Mouse (Mus musculus) midbrain, postnatal 0 days (tissue): ENCODE results near the gene Caml. TPM values are rescaled to one million over a fixed set of nuclear protein-coding genes. Genes with fewer than 3 reads are reported as not detected.
"Not testable (repeated sequence)": the region's sequence is repeated elsewhere in the genome, so short reads cannot be mapped to it uniquely, and the experiment has no call there.

Experiments
- ATAC-seq: fragments of 200-750 bp; cut with Nextera tagmentation; 2 replicates; pipeline ENCODE4 v1.8.0; 2017; ENCODE audit warnings: moderate number of reproducible peaks, mild to moderate bottlenecking, moderate TSS enrichment, moderate library complexity; ENCODE audit not compliant: low FRiP score
- DNase-seq: peaks from one replicate; pipeline ENCODE4 v3.0.0-alpha.2; 2015; ENCODE audit warnings: low spot score
- H3K27ac ChIP-seq: fragments of 300-500 bp; sonication (generic); 2 replicates; pipeline ENCODE4 v1.5.1; 2014; ENCODE audit warnings: low read depth, mild to moderate bottlenecking, low read length, mixed read lengths
- H3K27me3 ChIP-seq: fragments of 300-500 bp; sonication (generic); 2 replicates; pipeline ENCODE4 v1.6.1; 2014; ENCODE audit warnings: low read length, control low read depth, mixed read lengths; ENCODE audit not compliant: insufficient read depth
- H3K36me3 ChIP-seq: fragments of 300-500 bp; sonication (generic); 2 replicates; pipeline ENCODE4 v1.6.1; 2014; ENCODE audit warnings: low read length, control low read depth, mixed read lengths; ENCODE audit not compliant: insufficient read depth
- H3K4me1 ChIP-seq: fragments of 300-500 bp; sonication (generic); 2 replicates; pipeline ENCODE4 v1.6.1; 2014; ENCODE audit warnings: mild to moderate bottlenecking, control low read depth, antibody characterized with exemption, low read length, mixed read lengths; ENCODE audit not compliant: insufficient read depth
- H3K4me2 ChIP-seq: fragments of 300-500 bp; sonication (generic); 2 replicates; pipeline ENCODE4 v1.6.1; 2014; ENCODE audit warnings: low read depth, mild to moderate bottlenecking, low read length, mixed read lengths; ENCODE audit not compliant: poor library complexity, severe bottlenecking
- H3K4me3 ChIP-seq: fragments of 300-500 bp; sonication (generic); 2 replicates; pipeline ENCODE4 v1.5.1; 2014; ENCODE audit warnings: low read depth, mild to moderate bottlenecking, low read length, moderate library complexity
- H3K9ac ChIP-seq: fragments of 300-500 bp; sonication (generic); replicated peaks from 2 replicates; pipeline ENCODE4 v1.6.1; 2014; ENCODE audit warnings: mild to moderate bottlenecking, low read length, moderate library complexity, mixed read lengths; ENCODE audit not compliant: poor library complexity, severe bottlenecking
- H3K9me3 ChIP-seq: fragments of 300-500 bp; sonication (generic); 2 replicates; pipeline ENCODE4 v1.6.1; 2016; ENCODE audit warnings: low read length, control low read depth
- CTCF ChIP-seq: IDR thresholded peaks from 2 replicates; pipeline ENCODE4 v1.5.1; 2016; ENCODE audit warnings: antibody characterized with exemption, mild to moderate bottlenecking
- WGBS: fragments of 180-500 bp; shearing (Covaris S2); extraction: QIAGEN DNeasy Blood & Tissue Kit; methylation state at CpG from one replicate; pipeline ENCODE4 v1.1.7; 2014; 5-methylcytosine and 5-hydroxymethylcytosine counted together
- polyA plus RNA-seq: library from polyadenylated mRNA; unstranded; fragments of >200 nt; fragmentation: Nextera tagmentation; extraction: Ambion mirVana; gene quantifications from 2 replicates; pipeline ENCODE4 v1.2.1, GENCODE M21; 2015
- total RNA-seq: library from RNA; depleted of rRNA; stranded (reverse); fragments of >200 nt; gene quantifications from 2 replicates; pipeline ENCODE4 v1.2.3, GENCODE M21; 2014; rRNA removed

Gene Caml
- total RNA-seq (90.6 and 101 TPM in 2 replicates), polyA plus RNA-seq (113 and 114 TPM in 2 replicates)

GRCm38 (mm10) chr13:55622649-55623541 is at the start of gene Caml:
Gene Caml (plus strand): TSS chr13:55623005.
- DNase-seq (peak; percentile 96), ATAC-seq (peak; percentile 97)
- H3K36me3 ChIP-seq = no peaks in the 10 kb centered on the region; the same call in 1 of the 2 replicates
- no peaks in the 10 kb centered on the region for H3K9me3 ChIP-seq
- peak within 1 kb of the TSS; percentile 82 for H3K4me3 ChIP-seq
- H3K4me2 ChIP-seq = peak within 1 kb of the TSS; percentile 73
- H3K4me1 ChIP-seq = peaks cover 4% of the 10 kb centered on the region; the same call in 1 of the 2 replicates
- under 1% methylated on average over 59 of the region's 59 CpGs for WGBS
- peak within 1 kb of the TSS; percentile 95 for H3K27ac ChIP-seq
- peak within 1 kb of the TSS; percentile 81 for H3K9ac ChIP-seq
- no peaks in the 10 kb centered on the region for H3K27me3 ChIP-seq
- peak; percentile 48 for TF ChIP-seq CTCF

DNA sequence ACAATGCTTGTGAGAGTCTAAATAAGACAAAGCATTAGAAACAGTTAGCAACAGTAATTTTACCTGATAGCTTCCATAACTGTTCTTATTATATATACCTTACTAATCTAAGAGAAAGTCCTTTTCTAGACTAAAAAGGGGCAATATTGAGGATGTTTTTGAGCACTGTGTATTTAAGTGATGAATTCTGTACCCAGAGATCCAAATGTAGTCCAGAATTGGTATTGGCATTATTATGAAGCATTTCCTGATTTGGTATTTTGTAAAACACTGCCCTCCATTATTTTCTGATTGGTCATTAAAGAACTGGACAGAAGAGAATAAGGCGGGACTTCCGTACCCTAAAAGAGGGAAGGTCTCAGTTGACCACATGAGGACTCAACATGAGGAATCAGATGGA is 49.4 kb upstream of the Caml start, which contains the start of gene Tmed9:
Gene Tmed9 (plus strand): TSS at position 301 of the 400 bp plus-strand sequence.
- no peaks in the 10 kb centered on the region for H3K36me3 ChIP-seq
- no peak within 1 kb of the TSS for H3K4me2 ChIP-seq
- TF ChIP-seq CTCF = no peak
- H3K27ac ChIP-seq = no peak within 1 kb of the TSS
- 95% methylated on average over 2 of the region's 2 CpGs for WGBS
- H3K4me1 ChIP-seq = peaks cover 10% of the 10 kb centered on the region; the same call in 1 of the 2 replicates
- ATAC-seq (no peak), DNase-seq (no peak)
- H3K27me3 ChIP-seq = no peaks in the 10 kb centered on the region
- H3K4me3 ChIP-seq = no peak within 1 kb of the TSS
- H3K9me3 ChIP-seq = no peaks in the 10 kb centered on the region
- H3K9ac ChIP-seq = no peak within 1 kb of the TSS

- Histone ChIP-seq H3K27me3 (no peaks in the 10 kb centered on the region), H3K9me3 (no peaks in the 10 kb centered on the region), H3K4me2 (no peak overlapping the region), H3K4me1 (peaks cover 6% of the 10 kb centered on the region; the same call in 1 of the 2 replicates), H3K36me3 (no peaks in the 10 kb centered on the region), H3K9ac (no peak overlapping the region), H3K27ac (no peak overlapping the region), H3K4me3 (no peak overlapping the region)
- DNase-seq (peak; percentile 76), ATAC-seq (no peak)
- no peak for TF ChIP-seq CTCF
- 59% methylated on average over 5 of the region's 5 CpGs for WGBS
These were observed 48.5 kb upstream of the Caml start for GRCm38 (mm10) chr13:55574321-55574720.

DNA sequence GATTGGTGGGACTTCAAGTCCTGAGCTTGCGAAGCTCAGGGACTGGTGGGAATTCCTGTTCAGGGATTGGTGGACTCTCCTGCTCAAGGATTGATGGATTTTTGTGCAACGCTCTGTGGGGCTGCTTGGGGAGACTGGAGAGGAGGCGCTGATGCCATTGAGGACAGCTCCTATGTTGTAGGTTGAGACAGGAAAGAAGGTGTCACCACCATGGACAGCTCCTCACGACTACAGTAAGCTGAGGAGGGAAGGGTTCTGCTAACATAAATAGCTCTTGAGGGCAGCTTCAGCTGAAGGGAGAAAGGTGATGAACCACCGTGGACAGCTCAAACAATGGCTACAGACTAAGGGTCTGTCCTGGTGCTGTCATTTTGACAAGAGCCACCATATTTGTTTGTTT is 46.9 kb upstream of the Caml start:
- no peak for TF ChIP-seq CTCF
- no peak for DNase-seq

GRCm38 (mm10) chr13:55576872-55577271 is 45.9 kb upstream of the Caml start:
- not testable (repeated sequence) for H3K4me1 ChIP-seq, DNase-seq, H3K27ac ChIP-seq, H3K27me3 ChIP-seq, H3K4me2 ChIP-seq, ATAC-seq, H3K4me3 ChIP-seq, H3K36me3 ChIP-seq, H3K9ac ChIP-seq, H3K9me3 ChIP-seq
- 94% methylated on average over 7 of the region's 7 CpGs for WGBS

More for the DNA sequence above, 46.9 kb upstream of the Caml start:
- Histone ChIP-seq H3K36me3 (no peaks in the 10 kb centered on the region), H3K9me3 (no peaks in the 10 kb centered on the region), H3K9ac (no peak overlapping the region), H3K4me2 (no peak overlapping the region), H3K27me3 (no peaks in the 10 kb centered on the region), H3K27ac (no peak overlapping the region), H3K4me3 (no peak overlapping the region), H3K4me1 (no peaks in the 10 kb centered on the region)
- no peak for ATAC-seq
- WGBS = 58% methylated on average over 5 of the region's 5 CpGs

DNA sequence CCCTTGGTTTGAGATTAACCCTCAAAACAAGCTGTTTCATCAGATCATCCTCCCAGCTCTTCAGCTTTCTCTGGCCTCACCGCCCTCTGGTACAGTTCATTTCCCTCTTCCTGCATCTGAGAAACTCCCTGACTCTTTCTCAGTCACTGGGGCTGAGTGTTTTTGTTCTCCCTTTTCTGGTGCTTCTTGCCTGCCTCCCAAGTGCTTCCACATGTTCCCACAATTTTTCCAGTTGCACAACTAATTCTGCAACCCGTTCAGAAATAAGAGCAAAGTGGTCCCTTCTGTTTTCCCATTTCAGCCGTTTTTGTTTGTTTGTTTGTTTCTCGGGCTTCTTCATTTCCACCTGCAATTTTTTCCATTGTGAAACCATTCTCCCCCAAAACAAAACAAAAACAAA is 44.7 kb upstream of the Caml start:
- 90% methylated on average over 4 of the region's 4 CpGs for WGBS

More for the DNA sequence above, 44.7 kb upstream of the Caml start:
- Histone ChIP-seq H3K4me1 (no peaks in the 10 kb centered on the region), H3K36me3 (no peaks in the 10 kb centered on the region), H3K27me3 (no peaks in the 10 kb centered on the region), H3K9me3 (no peaks in the 10 kb centered on the region), H3K4me3 (no peak overlapping the region), H3K9ac (no peak overlapping the region), H3K27ac (no peak overlapping the region), H3K4me2 (no peak overlapping the region)
- TF ChIP-seq CTCF = no peak
- DNase-seq (no peak), ATAC-seq (no peak)
